Mouse (Mus musculus) layer of hippocampus, adult 18-20 months (tissue): ENCODE data around the gene Lamtor2. TPM values are rescaled to one million over a fixed set of nuclear protein-coding genes. Genes with fewer than 3 reads are reported as not detected.
"Not testable (repeated sequence)": the region's sequence is repeated elsewhere in the genome, so short reads cannot be mapped to it uniquely, and the experiment has no call there.

ENCODE experiments used
- DNase-seq, 2 experiments: peaks; one replicate each; pipeline ENCODE4 v3.0.0; 2022; ENCODE audit warnings: low spot score in 2 of 2
- long read RNA-seq: library from polyadenylated mRNA; stranded (forward); transcript quantifications from one replicate; pipeline ENCODE4 v2.0.0, GENCODE M21; 2021
- total RNA-seq, 2 experiments: library from RNA; stranded (reverse); gene quantifications; 2 replicates each; pipeline ENCODE4 v1.2.3; 2021

Lamtor2 gene
- 100 to 1,000 TPM; 112 to 113 TPM for total RNA-seq
- long read RNA-seq, transcript Lamtor2-201 (4 exons, 668 nt), result major isoform, 30 of 51 reads
- long read RNA-seq, transcript Lamtor2-202 (4 exons, 568 nt), result minor isoform, 7 of 51 reads
- long read RNA-seq, partial matches to known transcripts, result 5 of 51 reads
- long read RNA-seq, other reads (novel, unspliced or antisense), result 4 of 51 reads

- DNase-seq, result peak; percentile 97 to 99
Measured at GRCm38 (mm10) chr3:88552676-88553524, at the start of gene Lamtor2. Gene Lamtor2 (minus strand): TSS chr3:88553074.

DNA sequence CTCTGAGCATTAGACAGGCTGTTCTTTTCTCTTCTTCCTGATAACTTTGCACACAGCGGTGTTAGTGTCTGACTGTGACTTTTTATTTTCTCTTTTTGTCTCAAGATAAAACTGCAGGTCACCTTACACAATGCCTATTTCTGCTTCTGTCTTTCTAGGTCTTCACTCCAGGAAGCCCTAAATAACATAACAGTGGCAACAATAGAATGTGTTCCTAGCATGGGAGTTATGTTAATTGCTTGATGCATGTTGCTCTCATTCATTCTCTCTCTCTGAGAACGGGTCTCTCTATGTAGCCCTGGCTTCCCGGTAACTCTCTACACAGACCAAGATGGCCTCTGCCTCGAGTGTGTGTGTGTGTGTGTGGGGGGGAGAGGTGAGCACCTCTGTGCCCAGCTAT, 49.6 kb upstream of the Lamtor2 start:
- no peak for DNase-seq

- DNase-seq, result not testable (repeated sequence)
Measured at GRCm38 (mm10) chr3:88596547-88596946, 43.7 kb upstream of the Lamtor2 start.

- DNase-seq, result no peak
Measured at GRCm38 (mm10) chr3:88593893-88594580, 41.2 kb upstream of the Lamtor2 start.

- no peak for DNase-seq
Measured at GRCm38 (mm10) chr3:88592942-88593576, 40.2 kb upstream of the Lamtor2 start.

GRCm38 (mm10) chr3:88591950-88592731, 39.3 kb upstream of the Lamtor2 start:
- peak in 1 of 2 experiments; percentile 68 for DNase-seq

- DNase-seq, result no peak
Measured at GRCm38 (mm10) chr3:88591044-88591443, 38.2 kb upstream of the Lamtor2 start.

DNA sequence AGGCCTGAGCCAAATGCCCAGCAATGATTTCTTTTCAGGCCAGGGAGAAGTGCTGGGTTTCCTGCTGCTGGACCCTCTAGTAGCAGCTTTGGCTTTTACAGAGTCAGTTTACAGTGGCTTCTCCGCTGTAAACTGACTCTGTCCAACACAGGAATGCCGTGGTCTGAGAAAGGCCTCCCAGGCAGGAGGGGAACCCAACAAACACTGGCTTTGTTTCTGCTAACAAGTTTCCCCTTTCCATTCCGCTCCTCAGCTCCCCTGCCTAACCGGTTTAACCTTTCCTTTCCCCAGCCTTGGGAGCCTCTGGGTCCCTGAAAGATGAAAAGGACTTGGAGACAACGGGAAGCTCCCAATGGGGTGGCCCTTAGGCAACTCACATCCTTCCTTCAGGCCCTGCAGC, 37.4 kb upstream of the Lamtor2 start:
- no peak for DNase-seq

DNA sequence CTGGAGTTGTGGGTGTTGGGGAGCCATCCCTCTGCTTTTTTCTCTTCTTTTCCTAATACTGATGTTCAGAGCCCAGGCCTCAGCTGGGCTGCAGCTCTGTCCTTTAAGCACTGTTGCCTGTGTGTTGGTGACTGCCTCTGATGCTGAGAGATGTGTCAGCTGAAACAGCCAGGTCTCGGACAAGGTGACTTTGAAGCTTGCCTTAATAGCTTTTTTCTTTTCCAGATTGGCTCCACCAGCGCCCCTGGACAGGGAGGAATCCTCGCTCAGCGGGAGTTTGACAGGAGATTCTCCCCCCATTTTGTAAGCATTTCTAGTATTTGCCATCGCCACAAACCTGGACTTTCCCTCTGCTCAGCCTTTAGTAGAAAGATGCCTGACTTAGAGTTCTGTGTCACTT, 33.8 kb upstream of the Lamtor2 start:
- no peak for DNase-seq

GRCm38 (mm10) chr3:88585769-88586168, 32.9 kb upstream of the Lamtor2 start:
- no peak for DNase-seq

DNA sequence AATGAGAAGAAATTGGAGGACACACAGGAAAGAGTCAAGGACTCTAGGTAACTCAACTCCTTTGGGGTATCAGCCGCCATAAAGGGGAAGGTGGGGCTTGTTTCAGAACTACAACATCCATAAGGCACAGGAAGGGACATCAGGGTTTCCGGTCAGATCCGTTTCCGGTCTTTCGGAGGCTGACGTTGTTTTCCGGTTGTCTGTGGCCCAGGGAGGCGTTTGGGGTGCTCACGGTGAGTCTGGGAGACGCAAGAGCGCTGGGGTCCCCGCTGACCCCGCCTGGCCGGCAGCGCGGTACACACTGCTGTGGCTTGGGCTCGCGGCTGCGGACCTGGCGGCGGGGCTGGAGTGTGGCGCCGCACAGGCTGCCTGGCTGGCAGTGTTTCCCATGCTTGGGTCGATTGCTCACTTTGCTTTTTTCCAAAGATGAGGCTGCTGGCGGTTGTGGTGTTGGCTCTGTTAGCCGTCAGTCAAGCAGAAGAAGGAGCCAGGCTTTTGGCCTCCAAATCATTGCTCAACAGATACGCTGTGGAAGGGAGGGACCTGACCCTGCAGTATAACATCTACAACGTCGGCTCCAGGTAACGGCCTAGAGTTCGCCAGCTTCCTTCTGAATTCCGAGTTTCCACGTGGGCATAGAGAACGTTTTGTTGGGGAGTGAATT, 26.7 kb upstream of the Lamtor2 start:
- DNase-seq, result peak; percentile 77 to 88

DNA sequence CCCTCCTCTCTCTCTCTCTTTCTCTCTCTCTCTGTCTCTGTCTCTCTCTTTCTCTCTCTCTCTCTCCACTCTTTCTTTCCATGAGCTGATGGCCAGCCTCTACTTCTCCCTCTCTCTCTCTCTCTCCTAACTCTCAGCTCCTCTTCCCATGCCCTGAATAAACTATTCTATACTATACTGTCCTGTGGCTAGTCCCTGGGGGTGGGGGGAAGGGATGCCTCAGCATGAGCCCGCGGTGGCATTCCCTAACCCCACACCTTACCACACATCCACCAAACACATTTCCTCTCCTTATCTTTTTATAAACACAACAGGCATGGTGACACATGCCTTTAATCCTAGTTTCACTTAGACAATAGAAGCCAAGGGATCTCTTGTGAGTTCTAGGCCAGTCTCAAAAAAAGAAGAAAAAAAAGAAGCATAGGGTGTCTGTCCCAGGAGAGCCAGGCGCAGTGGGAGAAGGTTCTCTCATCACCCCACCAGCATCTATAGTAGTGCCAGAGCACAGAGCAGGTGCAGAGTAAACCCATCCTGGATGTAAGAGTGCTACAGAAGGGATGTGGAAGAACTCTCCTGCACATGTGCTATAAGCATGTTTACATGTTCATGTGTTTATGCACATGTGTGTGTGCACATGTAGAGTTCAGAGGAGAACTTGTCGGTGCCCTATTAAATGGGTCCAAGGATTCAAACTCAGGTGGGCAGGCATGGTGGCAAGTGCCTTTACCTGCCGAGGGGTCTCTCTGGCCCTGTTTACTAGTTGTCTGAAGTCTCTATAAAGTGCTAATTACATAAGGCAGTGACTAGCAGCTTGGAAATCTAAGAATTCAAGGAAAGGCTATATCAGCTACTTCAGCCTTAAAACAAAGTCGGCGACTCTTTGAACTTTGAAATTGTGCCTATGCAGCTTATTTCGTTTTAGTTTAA, 25.9 kb upstream of the Lamtor2 start:
- DNase-seq, result no peak

DNA sequence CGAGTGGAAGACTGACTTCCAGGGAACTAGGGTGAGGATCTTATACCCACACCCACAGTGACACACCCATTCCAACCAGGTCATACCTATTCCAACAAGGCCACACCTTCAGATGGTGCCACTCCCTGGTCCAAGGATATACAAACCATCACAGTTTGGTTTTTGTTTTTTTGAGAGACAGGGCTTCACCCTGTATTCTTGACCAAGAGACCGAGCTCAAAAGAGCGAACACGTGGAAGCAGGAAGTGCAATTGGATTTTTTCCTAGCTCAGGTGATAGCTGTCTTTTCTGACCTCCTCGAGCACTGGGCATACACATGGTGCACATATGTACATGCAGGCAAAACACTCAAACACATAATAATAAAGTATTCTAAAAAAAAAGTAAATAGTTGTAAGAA, 25.0 kb upstream of the Lamtor2 start:
- not testable (repeated sequence) for DNase-seq

DNA sequence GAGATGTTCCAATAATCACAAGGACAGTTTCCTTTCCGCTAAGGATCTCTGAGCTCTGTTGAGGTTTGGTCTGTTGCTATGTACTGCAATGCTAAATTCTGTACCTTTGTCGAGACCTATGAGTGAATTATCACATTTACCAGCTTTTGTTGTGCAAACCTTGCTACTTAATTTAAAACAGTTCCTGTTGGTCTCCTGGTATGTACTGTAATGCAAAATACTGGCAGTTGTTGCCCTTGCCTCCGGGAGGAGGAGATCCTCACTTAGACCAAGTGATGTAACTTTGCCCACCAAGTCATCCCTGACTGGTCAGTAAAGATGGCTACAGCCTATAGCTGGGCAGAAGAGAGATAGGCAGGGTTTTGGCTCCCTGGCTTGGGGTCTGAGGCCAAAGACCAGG, 22.7 kb upstream of the Lamtor2 start, which contains the start of gene Ssr2:
Ssr2 (plus strand) TSS at position 337 of the 400 bp plus-strand sequence.
- no peak for DNase-seq

GRCm38 (mm10) chr3:88573810-88574209, 20.9 kb upstream of the Lamtor2 start:
- DNase-seq, result no peak

GRCm38 (mm10) chr3:88572835-88573234, 20.0 kb upstream of the Lamtor2 start:
- no peak for DNase-seq

DNA sequence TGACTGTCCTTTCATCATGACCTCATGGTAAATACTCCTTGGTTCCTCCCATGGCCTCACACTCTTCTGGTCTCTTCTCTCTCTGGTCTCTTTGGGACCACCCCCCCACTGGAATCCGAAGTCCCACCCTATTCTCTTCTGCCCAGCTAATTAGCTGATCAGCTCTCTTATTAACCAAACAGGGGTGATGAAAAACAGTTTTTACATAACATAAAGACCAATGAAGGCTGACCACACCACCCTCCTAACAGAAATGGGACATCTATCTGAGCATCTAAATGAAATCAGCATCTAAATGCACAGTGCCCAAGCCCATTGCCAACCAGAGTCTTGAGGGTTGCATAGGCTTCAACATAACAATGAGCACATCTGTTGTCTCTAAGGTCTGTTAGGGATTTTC, 19.0 kb upstream of the Lamtor2 start:
- DNase-seq, result no peak

- no peak for DNase-seq
Measured at GRCm38 (mm10) chr3:88570341-88570740, 17.5 kb upstream of the Lamtor2 start.

DNA sequence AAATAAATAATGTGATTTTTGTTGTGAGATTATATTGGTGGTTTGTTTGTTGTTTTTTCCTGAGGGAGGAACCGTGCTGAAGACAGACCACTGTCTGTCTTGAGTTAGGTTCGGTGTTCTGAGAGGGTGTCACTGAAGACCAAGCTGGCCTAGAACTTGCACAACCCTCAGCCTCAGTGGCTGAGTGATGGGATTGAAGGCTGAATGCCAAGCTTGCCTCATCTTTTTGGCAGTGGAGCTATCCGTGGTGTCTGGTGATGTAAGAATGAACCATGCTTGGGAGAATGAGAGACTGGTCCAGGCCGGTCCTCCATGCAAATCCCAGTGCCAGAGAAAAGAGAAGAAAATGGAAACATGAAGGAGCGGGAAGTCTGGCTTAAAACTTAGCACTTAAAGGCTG, 16.8 kb upstream of the Lamtor2 start:
- no peak for DNase-seq
